In the genomic region with DNA sequence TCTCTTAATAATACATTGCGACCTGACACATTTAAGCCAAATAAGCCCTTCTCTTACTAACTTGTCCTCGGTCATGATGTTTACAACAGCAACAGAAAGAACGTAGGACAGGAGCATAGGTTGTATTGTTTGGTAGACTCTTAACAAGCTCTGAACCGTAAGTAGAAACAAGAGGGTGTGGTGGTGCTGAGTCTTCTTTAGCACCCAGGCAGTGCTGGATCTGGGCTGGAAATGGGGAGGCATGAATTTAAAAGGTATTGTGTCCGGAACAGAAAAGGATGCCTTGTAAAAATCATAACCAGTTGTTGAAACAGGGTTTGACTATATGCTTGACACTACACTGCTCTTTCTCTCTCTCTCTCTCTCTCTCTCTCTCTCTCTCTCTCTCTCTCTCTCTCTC, we compare ENCODE assay signal across 19 mouse cellular contexts.
"Had no signal": no experiment of that assay in that cellular context is flagged by ENCODE, and none has a peak within 500 bp of the region (broad histone marks: within the 10 kb centered on the region; RNA-seq: fewer than 3 reads in every experiment).

No protein-coding gene starts in this region.

- H3K27ac ChIP-seq: lung, embryonic 15.5 days; macrophage; midbrain, embryonic 13.5 days; midbrain, embryonic 15.5 days; neural tube, embryonic 13.5 days; neural tube, embryonic 15.5 days had no signal

- H3K4me2 ChIP-seq: lung, embryonic 15.5 days; midbrain, embryonic 11.5 days; midbrain, embryonic 13.5 days; midbrain, embryonic 15.5 days; neural tube, embryonic 13.5 days; neural tube, embryonic 15.5 days had no signal

- H3K4me3 ChIP-seq: lung, embryonic 15.5 days; megakaryocyte, embryonic 14.5 days; midbrain, embryonic 13.5 days; midbrain, embryonic 15.5 days; neural tube, embryonic 13.5 days; neural tube, embryonic 15.5 days had no signal

- H3K9me3 ChIP-seq: lung, embryonic 15.5 days; megakaryocyte, embryonic 14.5 days; midbrain, embryonic 13.5 days; midbrain, embryonic 15.5 days; neural tube, embryonic 13.5 days; neural tube, embryonic 15.5 days had no signal

- H3K27me3 ChIP-seq: lung, embryonic 15.5 days; megakaryocyte, embryonic 14.5 days; midbrain, embryonic 13.5 days; midbrain, embryonic 15.5 days; neural tube, embryonic 13.5 days; neural tube, embryonic 15.5 days had no signal

- DNase-seq: liver, postnatal 0 days; lung, adult 2 months; lung, postnatal 14 days; lung, postnatal 36 days; right cerebral cortex, adult 18-20 months; right cerebral cortex, postnatal 25 days; right cerebral cortex, postnatal 4 days; thymus, adult 18-20 months; thymus, postnatal 14 days; thymus, postnatal 36 days had no signal

- H3K36me3 ChIP-seq: lung, embryonic 15.5 days; midbrain, embryonic 13.5 days; midbrain, embryonic 15.5 days; neural tube, embryonic 13.5 days; neural tube, embryonic 15.5 days had no signal

- H3K9ac ChIP-seq: liver, postnatal 0 days; lung, embryonic 15.5 days; midbrain, embryonic 13.5 days; midbrain, embryonic 15.5 days; neural tube, embryonic 13.5 days; neural tube, embryonic 15.5 days had no signal

- ATAC-seq: liver, postnatal 0 days; lung, postnatal 0 days; midbrain, embryonic 13.5 days; midbrain, embryonic 15.5 days had no signal

- H3K4me1 ChIP-seq: lung, embryonic 15.5 days; midbrain, embryonic 13.5 days; midbrain, embryonic 15.5 days; neural tube, embryonic 13.5 days; neural tube, embryonic 15.5 days had no signal
